Mouse (Mus musculus) MEL (cell line): ENCODE data around the gene Retreg1. TPM values are rescaled to one million over a fixed set of nuclear protein-coding genes. Genes with fewer than 3 reads are reported as not detected.

ENCODE experiments used
- DNase-seq: peaks from one replicate; pipeline ENCODE4 v3.0.0; 2011; ENCODE audit warnings: low read depth, low spot score
- H3K27ac ChIP-seq: 2 replicates; pipeline ENCODE4 v1.5.1; 2012; ENCODE audit warnings: low read depth, mild to moderate bottlenecking, control low read depth, low read length, moderate library complexity; ENCODE audit not compliant: control insufficient read depth
- H3K27me3 ChIP-seq, 2 experiments: fragments of 150-350 bp in 1 of 2; sonication (generic) in 1 of 2; 2 replicates each; pipeline ENCODE4 v1.6.1; 2012; ENCODE audit warnings: low read length in 2 of 2, mild to moderate bottlenecking in 2 of 2, improper control_type of control experiment in 1 of 2, moderate library complexity in 1 of 2; ENCODE audit not compliant: insufficient read depth in 2 of 2, control insufficient read depth in 1 of 2
- H3K36me3 ChIP-seq, 2 experiments: 2 replicates each; pipeline ENCODE4 v1.6.1; 2012 to 2014; ENCODE audit warnings: low read length in 2 of 2, improper control_type of control experiment in 1 of 2, inconsistent platforms in 1 of 2, mild to moderate bottlenecking in 1 of 2; ENCODE audit not compliant: insufficient read depth in 2 of 2, control insufficient read depth in 1 of 2
- H3K4me1 ChIP-seq, 2 experiments: fragments of 150-350 bp in 1 of 2; sonication (generic) in 1 of 2; 2 replicates each; pipeline ENCODE4 v1.6.1; 2012; ENCODE audit warnings: low read length in 2 of 2, improper control_type of control experiment in 1 of 2, mild to moderate bottlenecking in 1 of 2; ENCODE audit not compliant: insufficient read depth in 2 of 2, control insufficient read depth in 1 of 2
- H3K4me3 ChIP-seq, 2 experiments: fragments of 150-350 bp in 1 of 2; sonication (generic) in 1 of 2; 2 replicates each; pipeline ENCODE4 v1.5.1; 2012; ENCODE audit warnings: low read depth in 2 of 2, low read length in 2 of 2, mild to moderate bottlenecking in 2 of 2, moderate library complexity in 2 of 2, control low read depth in 1 of 2, improper control_type of control experiment in 1 of 2; ENCODE audit not compliant: control insufficient read depth in 1 of 2, insufficient read depth in 1 of 2
- H3K79me2 ChIP-seq: 2 replicates; pipeline ENCODE4 v1.6.1; 2012; ENCODE audit warnings: mild to moderate bottlenecking, low read length, moderate library complexity; ENCODE audit not compliant: control insufficient read depth, poor library complexity, insufficient read depth
- H3K9ac ChIP-seq: 2 replicates; pipeline ENCODE4 v1.6.1; 2012; ENCODE audit warnings: low read depth, mild to moderate bottlenecking, control low read depth, low read length, moderate library complexity; ENCODE audit not compliant: control insufficient read depth, poor library complexity, severe bottlenecking
- H3K9me3 ChIP-seq: fragments of 150-350 bp; sonication (generic); replicated peaks from 2 replicates; pipeline ENCODE4 v1.6.1; 2012; ENCODE audit warnings: mild to moderate bottlenecking, low read length, improper control_type of control experiment, moderate library complexity; ENCODE audit not compliant: insufficient read depth
- CTCF ChIP-seq, 3 experiments: IDR thresholded peaks in 2 of 3; conservative IDR thresholded peaks in 1 of 3; 2 replicates each; pipeline ENCODE4 v1.5.1; 2011 to 2012; ENCODE audit warnings: low read length in 3 of 3, low read depth in 2 of 3, mild to moderate bottlenecking in 2 of 3, improper control_type of control experiment in 1 of 3, inconsistent platforms in 1 of 3, mixed read lengths in 1 of 3, moderate library complexity in 1 of 3; ENCODE audit not compliant: control insufficient read depth in 1 of 3, insufficient read depth in 1 of 3, poor library complexity in 1 of 3, severe bottlenecking in 1 of 3
- E2F4 ChIP-seq: IDR thresholded peaks from 2 replicates; pipeline ENCODE4 v1.6.1; 2011; ENCODE audit warnings: low read depth, low read length, improper control_type of control experiment, borderline replicate concordance
- ELF1 ChIP-seq: IDR thresholded peaks from 2 replicates; pipeline ENCODE4 v1.6.1; 2014; ENCODE audit warnings: low read depth, mild to moderate bottlenecking, inconsistent platforms, low read length, improper control_type of control experiment, moderate library complexity
- EP300 ChIP-seq, 2 experiments: IDR thresholded peaks; 2 replicates each; pipeline ENCODE4 v1.6.1; 2011; ENCODE audit warnings: improper control_type of control experiment in 2 of 2, low read length in 2 of 2, low read depth in 1 of 2, mild to moderate bottlenecking in 1 of 2
- GABPA ChIP-seq: IDR thresholded peaks from 2 replicates; pipeline ENCODE4 v1.6.1; 2012; ENCODE audit warnings: low read depth, mild to moderate bottlenecking, inconsistent platforms, low read length, improper control_type of control experiment, moderate library complexity
- HCFC1 ChIP-seq: IDR thresholded peaks from 2 replicates; pipeline ENCODE4 v1.6.1; 2012; ENCODE audit warnings: low read depth, mild to moderate bottlenecking, inconsistent platforms, low read length, improper control_type of control experiment, moderate library complexity
- KAT2A ChIP-seq: conservative IDR thresholded peaks from 2 replicates; pipeline ENCODE4 v1.6.1; 2012; ENCODE audit warnings: low read depth, low read length, improper control_type of control experiment, inconsistent platforms
- MAFK ChIP-seq: IDR thresholded peaks from 2 replicates; pipeline ENCODE4 v1.6.1; 2011; ENCODE audit warnings: low read depth, mild to moderate bottlenecking, low read length, improper control_type of control experiment, borderline replicate concordance
- MAX ChIP-seq: IDR thresholded peaks from 2 replicates; pipeline ENCODE4 v1.6.1; 2011; ENCODE audit warnings: low read length, improper control_type of control experiment
- MYB ChIP-seq: IDR thresholded peaks from 2 replicates; pipeline ENCODE4 v1.6.1; 2011; ENCODE audit warnings: mild to moderate bottlenecking, low read depth, low read length, improper control_type of control experiment
- MYC ChIP-seq: IDR thresholded peaks from 2 replicates; pipeline ENCODE4 v1.6.1; 2011; ENCODE audit warnings: low read depth, mild to moderate bottlenecking, low read length, improper control_type of control experiment, moderate library complexity
- POLR2AphosphoS2 ChIP-seq: IDR thresholded peaks from 2 replicates; pipeline ENCODE4 v1.6.1; 2011; ENCODE audit warnings: low read length, improper control_type of control experiment
- POLR2AphosphoS5 ChIP-seq: IDR thresholded peaks from 2 replicates; pipeline ENCODE4 v1.6.1; 2012; ENCODE audit warnings: low read depth, borderline replicate concordance, mild to moderate bottlenecking, inconsistent platforms, low read length, moderate library complexity, mixed read lengths
- RCOR1 ChIP-seq: IDR thresholded peaks from 2 replicates; pipeline ENCODE4 v1.6.1; 2012; ENCODE audit warnings: low read depth, mild to moderate bottlenecking, inconsistent platforms, low read length, improper control_type of control experiment
- SMC3 ChIP-seq: IDR thresholded peaks from 2 replicates; pipeline ENCODE4 v1.6.1; 2011; ENCODE audit warnings: low read depth, low read length, improper control_type of control experiment
- TCF12 ChIP-seq: IDR thresholded peaks from 2 replicates; pipeline ENCODE4 v1.6.1; 2014; ENCODE audit warnings: low read depth, mild to moderate bottlenecking, inconsistent platforms, low read length, improper control_type of control experiment, moderate library complexity
- USF1 ChIP-seq: IDR thresholded peaks from 2 replicates; pipeline ENCODE4 v1.6.1; 2014; ENCODE audit warnings: low read depth, mild to moderate bottlenecking, inconsistent platforms, low read length, improper control_type of control experiment, moderate library complexity
- ZC3H11A ChIP-seq: IDR thresholded peaks from 2 replicates; pipeline ENCODE4 v1.6.1; 2012; ENCODE audit warnings: low read depth, mild to moderate bottlenecking, inconsistent platforms, low read length, improper control_type of control experiment
- ZKSCAN1 ChIP-seq: IDR thresholded peaks from 2 replicates; pipeline ENCODE4 v1.6.1; 2012; ENCODE audit warnings: low read depth, mild to moderate bottlenecking, inconsistent platforms, low read length, improper control_type of control experiment, moderate library complexity
- ZMIZ1 ChIP-seq: IDR thresholded peaks from 2 replicates; pipeline ENCODE4 v1.6.1; 2012; ENCODE audit warnings: low read depth, mild to moderate bottlenecking, inconsistent platforms, low read length, improper control_type of control experiment, moderate library complexity
- polyA plus RNA-seq, 2 experiments: library from polyadenylated mRNA; stranded (reverse) in 1 of 2; unstranded in 1 of 2; fragments of >175 nt in 1 of 2; fragments of >200 nt in 1 of 2; gene quantifications; 2 replicates each; pipeline versions ENCODE4 v1.2.1 to v1.2.4; 2012; ENCODE audit warnings: low replicate concordance in 2 of 2, low read depth in 1 of 2; ENCODE audit not compliant: insufficient read length in 2 of 2, insufficient read depth in 1 of 2, missing spikeins in 1 of 2
- total RNA-seq: library from RNA; depleted of rRNA; stranded (reverse); fragments of 300-350 nt; gene quantifications from 2 replicates; pipeline ENCODE4 v1.2.3, GENCODE M21; 2012

Gene Retreg1
- total and polyA plus RNA-seq, 3 experiments = 3.1 to 7.6 TPM; not detected in 1

- no peak overlapping the region for H3K4me3 ChIP-seq
- no peak overlapping the region for H3K9ac ChIP-seq
- H3K36me3 ChIP-seq = peaks cover 0 to 6% of the 10 kb centered on the region in 2 experiments; a peak in 2 of 4 replicates
- H3K9me3 ChIP-seq = no peaks in the 10 kb centered on the region
- H3K27me3 ChIP-seq = no peaks in the 10 kb centered on the region
- H3K27ac ChIP-seq = no peak overlapping the region
- no peaks in the 10 kb centered on the region for H3K79me2 ChIP-seq
- DNase-seq = no peak
- no peak for TF ChIP-seq MYC
- peaks cover 3 to 10% of the 10 kb centered on the region in 2 experiments; a peak in 3 of 4 replicates for H3K4me1 ChIP-seq
Measured at GRCm38 (mm10) chr15:25928001-25928400, 85.0 kb downstream of the Retreg1 start.

- H3K4me3 ChIP-seq = no peak overlapping the region
- H3K27me3 ChIP-seq = no peaks in the 10 kb centered on the region
- H3K9me3 ChIP-seq = no peaks in the 10 kb centered on the region
- TF ChIP-seq USF1 = peak; percentile 47; the same call in 1 of the 2 replicates
- no peak for TF ChIP-seq EP300 (IDR thresholded peaks at IDR 0.05; ENCODE audit: low read depth in 1 of 2, low read length in 2 of 2)
- peak; percentile 49 to 57 (median 53) for TF ChIP-seq CTCF (IDR thresholded peaks at IDR 0.05 in 2 of 3, conservative IDR thresholded peaks at IDR 0.05 in 1 of 3; ENCODE audit: control insufficient read depth in 1 of 3, insufficient read depth in 1 of 3, low read depth in 2 of 3, low read length in 3 of 3, poor library complexity in 1 of 3, severe bottlenecking in 1 of 3)
- TF ChIP-seq SMC3 = peak; percentile 41
- TF ChIP-seq ZMIZ1 = no peak
- no peak for TF ChIP-seq E2F4
- no peak for TF ChIP-seq MYB
- peaks cover 0 to 6% of the 10 kb centered on the region in 2 experiments; a peak in 2 of 4 replicates for H3K36me3 ChIP-seq
- H3K79me2 ChIP-seq = no peaks in the 10 kb centered on the region; the same call in 1 of the 2 replicates
- H3K9ac ChIP-seq = no peak overlapping the region
- H3K4me1 ChIP-seq = peaks cover 3 to 17% of the 10 kb centered on the region in 2 experiments; a peak in 3 of 4 replicates
- peak; percentile 23 for DNase-seq
- no peak overlapping the region for H3K27ac ChIP-seq
Measured at GRCm38 (mm10) chr15:25928831-25929230, 85.9 kb downstream of the Retreg1 start.

GRCm38 (mm10) chr15:25929518-25929917 is 86.5 kb downstream of the Retreg1 start:
- no peaks in the 10 kb centered on the region; the same call in 1 of the 2 replicates for H3K79me2 ChIP-seq

More at GRCm38 (mm10) chr15:25929518-25929917, 86.5 kb downstream of the Retreg1 start:
- Histone ChIP-seq H3K9ac (no peak overlapping the region), H3K4me3 (no peak overlapping the region), H3K4me1 (peaks cover 3 to 17% of the 10 kb centered on the region in 2 experiments; a peak in 3 of 4 replicates), H3K9me3 (no peaks in the 10 kb centered on the region), H3K36me3 (peaks cover 0 to 6% of the 10 kb centered on the region in 2 experiments; a peak in 2 of 4 replicates)
- DNase-seq = no peak
- TF ChIP-seq GABPA (no peak), POLR2AphosphoS5 (no peak), HCFC1 (no peak), ZKSCAN1 (no peak), RCOR1 (no peak), POLR2AphosphoS2 (no peak), MAFK (no peak), USF1 (no peak), TCF12 (no peak), ELF1 (no peak), ZMIZ1 (no peak), KAT2A (no peak), MYB (no peak), MYC (no peak), ZC3H11A (no peak), EP300 (IDR thresholded peaks at IDR 0.05; ENCODE audit: low read depth in 1 of 2, low read length in 2 of 2) (no peak), SMC3 (no peak), E2F4 (no peak), MAX (no peak)
- TF ChIP-seq, all 39 proteins: peak for 0
- H3K27ac ChIP-seq = no peak overlapping the region
- no peaks in the 10 kb centered on the region for H3K27me3 ChIP-seq
